Mouse (Mus musculus) lung, postnatal 0 days (tissue): Measurements from ENCODE around the gene Fam189b.

Experiments used
- CTCF ChIP-seq: IDR thresholded peaks from 2 replicates; pipeline ENCODE4 v1.5.1; 2016; ENCODE audit warnings: antibody characterized with exemption, mild to moderate bottlenecking
- EP300 ChIP-seq: IDR thresholded peaks from 2 replicates; pipeline ENCODE4 v1.6.1; 2016; ENCODE audit warnings: antibody characterized with exemption, mild to moderate bottlenecking, control low read depth

- TF ChIP-seq CTCF: no peak
- TF ChIP-seq EP300: no peak
These were observed 994 bp downstream of the Fam189b start for GRCm38 (mm10) chr3:89183959-89184315.
